Mouse (Mus musculus) thymus, postnatal 36 days (tissue): ENCODE results near the gene Ift22.
A peak's percentile ranks its signal among the peaks of the same experiment; 100 is the strongest.
"Not testable (repeated sequence)": the region's sequence is repeated elsewhere in the genome, so short reads cannot be mapped to it uniquely, and the experiment has no call there.

Experiments
- DNase-seq, 2 experiments: peaks; one replicate each; pipeline ENCODE4 v3.0.0; 2022; ENCODE audit warnings: mixed read lengths in 2 of 2

The Ift22 gene

DNA sequence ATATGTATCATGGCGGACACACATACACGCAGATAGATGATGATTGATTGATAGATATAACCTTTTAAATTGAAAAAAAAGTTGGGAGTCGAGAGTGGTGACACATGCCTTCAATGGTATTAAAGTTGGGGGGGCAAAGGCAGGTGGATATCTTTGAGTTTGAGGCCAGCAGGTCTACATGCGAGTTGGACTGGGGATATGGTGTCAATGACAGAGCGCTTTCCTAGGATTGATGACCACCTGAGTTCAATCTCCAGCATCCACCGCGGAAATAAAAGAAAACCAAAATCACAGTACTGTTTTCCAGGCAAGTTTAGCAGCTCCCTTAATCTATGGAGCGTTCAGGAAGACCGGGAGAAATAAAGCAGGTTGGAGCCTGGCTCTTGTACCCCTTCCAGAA lies 363 bp upstream of the Ift22 start:
- no peak for DNase-seq

DNA sequence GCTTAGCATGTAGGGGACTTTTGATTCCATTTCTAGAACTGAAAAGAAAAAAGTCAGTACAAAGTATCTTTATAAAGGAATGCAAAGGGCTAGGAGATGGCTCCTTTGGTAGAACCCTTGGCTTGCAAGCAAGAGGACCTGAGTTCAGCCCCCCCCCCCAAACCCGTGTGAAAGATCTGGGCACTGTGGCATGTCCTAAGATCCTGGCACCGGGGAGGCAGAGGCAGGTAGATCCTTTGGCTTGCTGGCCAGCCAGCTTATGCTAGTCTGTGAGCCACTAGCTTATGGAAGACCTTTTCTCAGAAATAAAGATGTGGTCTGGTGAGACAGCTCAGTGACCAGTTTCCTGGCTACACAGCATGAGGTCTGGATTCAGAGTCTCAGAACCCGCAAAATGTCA lies 6.2 kb downstream of the Ift22 start:
- no peak for DNase-seq

DNA sequence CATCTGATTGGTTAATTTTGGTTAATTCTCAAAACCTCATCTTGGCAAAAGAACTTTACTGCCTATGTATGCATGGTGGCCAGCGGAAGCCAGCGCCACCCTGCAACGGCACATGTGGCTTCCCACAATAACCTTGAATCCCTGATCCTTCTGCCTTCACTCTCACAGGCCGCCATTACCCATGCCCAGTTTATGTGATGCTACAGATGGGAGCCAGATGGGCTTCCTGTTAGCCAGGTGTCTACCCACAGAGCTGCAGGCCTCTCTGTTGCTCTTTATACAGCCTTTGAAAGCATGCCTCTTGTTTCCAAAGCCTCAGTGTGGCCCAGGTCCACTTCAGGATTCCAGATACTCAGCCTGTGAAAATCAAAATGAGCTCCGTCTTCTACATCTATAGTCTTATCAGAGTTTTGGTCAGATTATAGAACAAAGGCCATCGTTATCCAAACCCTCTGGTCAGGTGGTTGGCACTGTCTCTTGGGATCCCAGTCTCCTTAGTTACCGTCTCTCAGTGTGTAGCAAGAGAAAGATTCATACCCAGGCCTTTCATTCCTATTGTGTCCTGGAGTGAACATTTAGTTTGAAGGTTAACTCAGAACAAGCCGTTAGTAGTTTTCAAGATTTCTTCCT lies 9.8 kb downstream of the Ift22 start:
- no peak for DNase-seq

DNA sequence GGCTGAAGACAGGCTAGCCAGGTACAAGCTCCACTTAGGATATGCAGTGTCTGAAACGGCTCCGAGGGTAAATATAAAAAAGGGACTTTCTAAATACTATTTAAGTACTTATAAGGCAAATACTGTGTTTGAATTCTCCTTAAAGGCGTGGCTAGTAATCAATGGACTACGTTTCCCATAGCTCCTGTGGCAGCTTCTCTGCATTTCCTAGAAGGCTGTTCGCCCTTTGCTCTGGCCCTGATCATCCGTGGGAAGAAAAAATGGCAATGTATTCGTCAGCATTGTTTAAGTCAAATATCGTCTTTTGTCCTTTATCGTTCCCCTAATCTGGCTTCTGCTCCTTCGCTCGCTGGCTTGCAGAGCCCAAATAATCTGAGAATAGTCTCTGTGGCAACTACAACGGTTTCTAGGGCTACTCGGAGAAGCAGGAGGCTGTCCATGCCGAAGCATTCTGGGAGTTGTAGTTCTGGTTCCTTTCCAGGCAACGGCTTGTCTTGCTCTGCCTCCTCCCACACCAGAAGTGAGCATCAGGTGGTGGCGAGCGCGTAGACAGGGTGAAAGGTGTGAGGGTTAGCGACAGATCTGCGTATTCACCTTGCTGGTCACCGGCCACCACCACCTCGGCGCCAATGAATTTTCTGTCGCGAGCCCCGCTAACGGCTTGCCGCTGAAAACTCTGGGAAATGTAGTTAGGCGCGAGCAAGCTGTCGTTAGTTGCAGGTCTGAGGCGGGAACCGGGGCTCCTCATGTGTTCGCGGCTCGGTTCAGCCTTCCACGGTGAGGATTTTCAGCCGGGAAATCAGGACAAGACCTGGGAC lies 10.9 kb downstream of the Ift22 start:
- peak; percentile 67 to 68 for DNase-seq

DNA sequence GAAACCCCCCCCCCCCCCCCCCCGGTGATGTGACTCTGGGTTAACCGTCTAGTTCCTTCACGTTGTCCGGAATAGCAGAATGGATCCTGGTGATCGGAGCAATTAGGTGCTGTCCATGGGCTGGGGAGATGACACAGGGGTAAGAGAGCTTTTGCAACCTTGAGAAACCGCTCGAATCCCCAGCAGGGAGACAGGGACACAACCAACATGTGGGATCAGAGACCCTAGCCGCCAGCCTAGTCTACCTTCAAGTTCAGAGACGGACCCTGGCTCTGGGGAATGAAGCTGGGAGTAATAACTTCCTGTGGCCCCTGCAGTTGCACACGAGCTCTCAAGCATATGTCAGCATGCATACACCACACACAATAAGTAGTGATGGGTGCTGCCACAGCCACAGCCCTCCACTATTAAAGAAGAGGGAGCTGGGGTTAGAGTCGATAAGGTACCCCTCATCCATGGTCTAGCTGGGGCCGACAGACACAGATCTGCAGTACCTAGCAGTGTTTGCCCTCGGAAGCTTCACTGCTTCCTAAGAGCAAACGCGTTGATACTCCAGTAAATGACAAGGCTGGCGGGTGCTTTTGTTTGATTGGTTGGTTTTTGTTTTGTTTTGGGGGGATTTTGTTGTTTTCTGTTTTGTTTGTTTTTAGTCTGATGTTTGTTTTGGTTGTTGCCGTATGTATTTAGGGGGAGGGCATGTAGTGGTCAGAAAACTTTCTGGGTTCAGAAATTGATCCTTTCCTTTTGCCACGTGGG lies 11.8 kb downstream of the Ift22 start:
- DNase-seq = peak; percentile 7 to 20

DNA sequence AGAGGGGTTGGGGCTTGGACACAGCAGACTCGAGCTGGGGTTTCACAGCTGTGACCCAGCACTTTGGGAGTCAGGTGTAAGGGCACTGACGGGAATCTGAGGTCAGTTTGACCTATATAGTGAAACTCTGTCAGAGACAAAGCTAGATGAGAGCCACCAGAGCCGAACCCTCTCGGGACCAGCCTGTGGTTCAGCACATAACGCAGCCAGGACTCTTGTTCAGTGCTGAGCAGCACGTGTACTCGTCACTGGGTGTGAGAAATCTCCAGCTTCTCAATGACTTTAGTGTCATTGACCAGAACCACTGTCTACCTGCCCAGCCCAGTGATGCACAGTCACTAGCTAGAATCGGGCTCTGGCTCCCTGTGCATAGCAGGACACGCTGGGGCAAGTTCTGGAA lies 14.9 kb downstream of the Ift22 start:
- no peak for DNase-seq

DNA sequence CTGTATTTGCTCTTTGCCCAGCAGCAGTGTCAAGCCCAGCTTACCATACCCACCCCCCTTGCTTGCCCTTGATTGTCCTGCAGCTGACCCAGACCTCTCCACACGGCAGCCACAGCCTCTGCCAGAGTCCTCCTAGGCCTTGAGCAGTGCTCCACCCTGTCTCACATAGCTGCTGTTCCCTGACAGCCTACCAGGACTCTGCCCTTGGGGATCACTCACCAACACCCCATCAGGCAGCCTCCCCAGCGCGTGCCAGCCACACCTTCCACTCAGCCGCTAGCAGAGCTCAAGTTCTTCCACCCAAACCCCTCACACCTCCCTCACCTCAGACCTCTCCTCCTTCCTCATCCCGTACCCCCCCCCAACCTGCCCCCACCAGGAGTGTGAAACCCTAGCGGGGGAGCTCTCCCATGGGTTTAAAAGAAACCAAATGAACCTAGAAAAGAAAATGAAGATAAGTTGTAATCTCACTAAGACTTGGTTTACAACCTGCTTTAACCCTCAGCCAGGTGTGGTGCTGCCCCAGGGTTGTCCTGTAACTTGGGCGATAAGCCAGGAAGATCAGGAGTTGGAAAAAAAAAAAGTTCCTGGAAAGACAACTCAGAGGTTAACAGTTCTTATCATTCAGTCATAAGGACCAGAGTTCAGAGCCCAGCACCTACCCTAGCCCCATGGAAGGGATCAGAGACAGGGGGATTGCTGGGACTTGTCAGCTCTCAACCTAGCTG lies 16.0 kb downstream of the Ift22 start:
- DNase-seq = no peak

DNA sequence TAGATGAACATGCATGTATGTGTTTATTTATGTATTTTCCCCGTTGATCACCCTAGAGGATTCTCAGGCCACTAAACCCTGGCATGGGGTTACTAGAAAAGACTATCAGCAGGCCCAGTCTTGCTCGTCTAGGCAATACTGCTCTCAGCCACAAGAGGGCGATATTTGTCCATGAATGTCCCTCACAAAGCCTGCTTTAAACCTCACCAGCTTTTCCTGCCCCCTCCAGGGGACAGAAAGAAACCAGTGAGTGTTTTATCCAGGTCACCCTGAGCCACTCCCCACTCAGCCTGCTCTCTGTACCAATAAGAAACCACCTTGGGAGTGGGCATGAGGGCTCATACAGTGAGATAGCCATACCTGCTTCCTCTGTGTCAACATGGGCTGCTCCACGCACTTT lies 21.1 kb downstream of the Ift22 start:
- DNase-seq = peak; percentile 65 to 74

DNA sequence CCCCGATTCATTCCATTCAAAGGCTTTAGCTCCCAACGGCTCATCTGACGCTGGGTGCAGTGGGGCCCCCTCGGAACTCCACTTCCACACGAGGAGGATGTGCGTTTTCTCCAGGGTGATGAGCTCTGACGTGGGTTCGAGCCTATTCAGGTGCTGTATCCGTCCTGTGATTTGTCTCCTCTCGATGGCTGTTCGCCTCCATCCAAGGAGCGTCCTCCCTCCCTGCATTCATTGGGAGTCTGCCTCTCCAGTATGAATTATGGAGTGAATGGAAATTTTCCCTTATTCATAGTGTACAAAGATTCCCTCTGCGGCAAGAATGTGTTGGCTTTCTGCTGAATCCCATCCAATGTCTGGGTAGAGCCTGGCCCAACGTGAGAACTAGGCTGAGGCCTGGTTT lies 23.9 kb downstream of the Ift22 start:
- no peak for DNase-seq

DNA sequence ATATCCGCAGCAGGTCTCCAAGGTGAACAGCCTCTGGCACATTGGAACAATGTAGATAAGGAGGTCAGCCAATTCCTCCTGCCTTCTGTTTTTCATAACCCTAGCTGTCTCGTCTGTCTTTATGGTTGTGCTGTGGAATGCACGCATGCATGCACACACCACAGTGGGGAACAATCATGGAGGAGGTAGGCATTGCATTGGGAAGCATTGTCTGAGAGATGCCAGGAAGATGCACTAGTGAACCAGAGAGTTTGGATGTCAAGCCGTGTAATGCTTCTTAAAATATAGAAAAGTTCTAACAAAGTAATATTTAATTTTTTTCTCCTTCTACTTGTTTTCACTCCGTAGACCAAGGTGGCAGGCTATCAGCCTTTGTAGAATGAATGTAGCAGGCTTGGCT lies 25.0 kb downstream of the Ift22 start:
- DNase-seq = no peak

DNA sequence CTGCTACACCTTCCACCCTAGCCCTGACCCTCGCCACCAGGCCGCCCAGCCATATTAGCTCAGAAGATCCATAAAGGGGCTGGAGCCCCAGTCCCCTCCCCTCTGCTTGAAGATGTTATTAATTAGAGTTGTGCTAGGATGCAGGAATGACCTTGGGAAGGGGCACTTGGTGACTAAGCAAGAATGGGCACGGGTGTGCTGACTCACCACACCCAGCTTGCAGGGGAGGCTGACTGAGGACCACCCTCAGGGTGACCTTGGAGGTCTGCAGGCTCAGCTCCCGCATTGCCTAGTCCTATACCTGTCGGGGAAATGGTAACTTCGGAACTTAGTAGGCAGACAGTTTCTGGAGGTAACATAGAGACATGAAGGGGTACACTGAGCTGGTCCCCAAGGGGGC lies 26.0 kb downstream of the Ift22 start:
- no peak for DNase-seq

DNA sequence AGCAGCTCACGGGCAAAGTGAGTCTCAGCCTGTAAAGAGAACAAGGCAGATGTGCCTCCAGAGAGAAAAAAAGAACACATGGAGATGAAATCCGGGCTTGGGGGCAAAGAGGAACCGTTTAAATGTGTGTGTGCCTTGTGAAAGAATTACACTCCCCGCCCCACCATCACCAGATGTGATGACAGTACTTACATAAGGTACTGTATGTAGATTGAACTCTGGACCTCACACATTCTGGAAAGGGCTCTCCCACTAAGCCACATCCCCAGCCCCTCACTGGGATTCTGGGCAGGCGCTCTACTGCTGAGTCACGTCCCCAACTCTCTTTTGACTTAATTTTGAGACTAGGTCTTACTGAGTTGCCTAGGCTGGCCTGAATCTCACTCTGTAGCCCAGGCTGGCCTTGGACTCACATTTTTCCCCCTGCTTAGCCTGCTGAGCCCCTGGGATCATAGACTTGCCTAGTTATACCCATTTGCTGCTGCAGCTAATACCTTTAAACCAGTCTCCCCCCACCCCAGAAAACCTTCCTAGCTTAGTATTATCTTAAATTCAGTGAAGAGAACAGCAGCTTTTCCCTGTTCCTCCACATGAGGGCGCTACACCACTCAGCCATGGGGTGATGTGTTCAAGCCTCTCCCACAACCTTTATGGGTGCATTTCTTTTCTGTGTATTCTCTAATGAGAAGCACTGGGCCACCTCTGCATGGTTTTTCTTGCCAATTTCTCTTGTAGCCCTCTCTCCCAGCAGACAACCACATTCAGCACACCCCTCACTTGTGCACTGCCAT lies 28.1 kb downstream of the Ift22 start:
- no peak for DNase-seq

DNA sequence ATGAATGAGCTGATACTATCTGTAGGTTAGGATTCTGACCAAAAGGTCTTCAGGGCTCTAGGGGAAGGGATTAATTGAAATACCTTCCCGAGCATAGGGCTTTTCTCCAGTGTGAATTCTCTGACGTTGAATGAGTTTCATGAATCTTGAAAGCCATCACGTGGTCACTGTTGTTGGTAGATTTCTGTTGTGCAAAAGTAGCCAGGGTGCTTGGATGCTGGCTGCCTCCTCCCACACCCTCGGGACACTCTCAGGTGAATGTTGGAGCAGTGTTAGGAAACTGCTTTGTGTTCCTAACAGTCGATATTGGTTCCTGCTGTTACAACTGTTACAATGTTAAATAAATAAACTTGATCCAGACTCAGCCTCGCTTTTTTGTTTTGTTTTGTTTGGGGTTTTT lies 28.8 kb downstream of the Ift22 start:
- no peak for DNase-seq

DNA sequence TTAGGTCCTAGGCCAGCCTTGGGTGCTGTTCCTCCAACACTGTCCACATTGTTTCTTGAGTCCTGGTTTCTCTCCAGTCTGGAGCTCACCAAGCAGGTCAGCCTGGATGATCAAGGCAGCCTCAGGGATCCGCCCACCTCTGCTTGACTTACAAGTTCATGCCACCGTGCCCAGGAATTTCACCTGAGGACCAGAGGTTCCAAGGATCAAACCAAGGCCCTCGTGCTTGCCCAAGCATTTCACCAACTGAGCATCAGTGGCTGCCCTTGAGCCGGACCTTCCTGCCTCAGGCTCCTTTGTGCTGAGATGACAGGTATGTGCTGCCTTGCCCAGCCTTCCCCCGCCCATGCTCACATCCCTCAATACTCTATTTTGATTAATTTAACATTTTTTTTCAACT lies 29.7 kb downstream of the Ift22 start:
- DNase-seq = no peak

DNA sequence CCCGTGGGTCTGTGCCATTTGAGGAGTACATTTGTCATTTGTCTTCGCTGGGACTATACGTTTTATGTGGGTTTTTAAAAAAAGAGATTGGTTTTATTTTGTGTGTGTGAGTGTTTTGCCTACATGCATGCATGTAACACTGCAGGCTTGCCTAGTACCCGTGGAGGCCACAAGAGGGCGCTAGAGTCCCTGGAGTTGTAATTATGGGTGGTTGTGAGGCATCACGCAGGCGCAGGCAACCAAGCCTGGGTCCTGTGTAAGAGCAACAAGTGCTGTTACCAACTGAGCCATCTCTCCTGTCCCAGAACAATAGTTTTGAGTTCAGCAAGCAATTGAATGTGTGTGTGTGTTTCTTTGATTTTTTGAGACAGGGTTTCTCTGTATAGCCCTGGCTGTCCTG lies 31.3 kb downstream of the Ift22 start:
- DNase-seq = peak; percentile 28 to 32

DNA sequence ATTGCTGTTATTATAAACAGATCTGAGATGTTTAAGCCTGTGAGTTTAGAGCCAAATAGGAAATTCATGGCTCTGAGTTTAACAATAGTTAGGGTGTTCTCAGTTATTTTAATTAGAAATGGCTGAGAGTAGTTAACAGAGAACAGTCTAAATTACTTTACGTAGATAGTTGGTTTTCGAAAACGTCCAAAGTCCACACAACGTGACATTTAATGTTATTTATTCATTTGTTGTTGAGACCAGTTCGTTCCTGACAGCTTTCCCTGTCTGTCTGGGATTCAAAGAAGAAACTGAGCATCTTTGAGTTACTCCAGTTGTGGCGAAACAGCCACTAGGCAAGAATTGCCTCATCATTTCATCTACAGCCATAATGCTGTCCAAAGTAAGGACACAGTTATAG lies 32.1 kb downstream of the Ift22 start:
- DNase-seq = not testable (repeated sequence)

DNA sequence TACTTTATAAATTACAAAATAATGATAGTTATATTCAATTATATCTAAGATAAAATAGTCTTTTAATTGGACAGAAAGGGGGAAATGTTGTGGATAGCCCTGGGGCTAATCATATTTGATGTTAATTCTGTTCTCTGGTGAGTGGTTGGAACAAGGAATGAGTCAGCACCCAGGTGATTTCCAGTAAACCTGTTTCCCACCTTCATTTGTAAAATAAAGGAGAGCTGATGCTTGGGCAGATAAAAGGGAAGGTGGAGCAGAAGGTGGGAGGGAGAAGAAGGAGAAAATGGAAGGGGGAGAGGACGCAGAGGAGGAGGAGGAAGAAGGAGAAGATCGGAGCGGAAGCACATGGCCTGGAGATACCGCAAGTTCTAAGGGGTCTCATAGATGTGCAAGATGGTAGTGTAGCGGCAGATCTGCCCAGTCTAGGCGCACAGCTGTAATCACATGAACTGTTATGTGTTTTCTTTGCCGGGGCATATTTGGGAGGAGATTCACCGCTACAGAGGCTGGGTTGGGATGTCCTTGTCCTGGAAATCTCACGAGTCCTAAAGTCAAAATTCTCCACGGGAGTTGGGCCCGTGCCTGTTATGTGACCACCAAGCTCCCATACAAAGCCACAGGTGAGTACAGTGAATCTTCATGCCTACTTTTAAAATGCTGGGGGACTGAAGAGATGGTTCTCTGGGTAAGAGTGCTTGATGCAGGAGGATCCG lies 33.1 kb downstream of the Ift22 start:
- DNase-seq = no peak

DNA sequence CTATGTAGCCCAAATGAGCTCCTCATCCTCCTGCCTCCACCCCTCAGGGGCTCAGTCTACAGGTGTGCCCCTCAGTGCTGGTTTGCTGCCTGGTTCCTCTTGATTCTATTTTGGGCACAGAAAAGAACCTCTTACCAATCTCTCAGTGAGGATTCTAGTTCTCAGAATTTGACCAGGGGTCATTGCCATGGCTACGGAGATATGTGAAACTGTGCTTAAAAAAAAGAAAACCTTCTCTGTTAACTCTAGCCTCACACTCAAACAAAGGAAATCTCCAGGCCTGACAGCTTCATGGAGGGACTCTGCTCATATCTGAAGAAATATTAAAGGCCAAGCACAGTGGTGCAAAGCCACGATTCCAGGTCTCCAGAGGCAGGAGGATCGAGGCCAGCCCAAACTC lies 34.8 kb downstream of the Ift22 start:
- DNase-seq = no peak

DNA sequence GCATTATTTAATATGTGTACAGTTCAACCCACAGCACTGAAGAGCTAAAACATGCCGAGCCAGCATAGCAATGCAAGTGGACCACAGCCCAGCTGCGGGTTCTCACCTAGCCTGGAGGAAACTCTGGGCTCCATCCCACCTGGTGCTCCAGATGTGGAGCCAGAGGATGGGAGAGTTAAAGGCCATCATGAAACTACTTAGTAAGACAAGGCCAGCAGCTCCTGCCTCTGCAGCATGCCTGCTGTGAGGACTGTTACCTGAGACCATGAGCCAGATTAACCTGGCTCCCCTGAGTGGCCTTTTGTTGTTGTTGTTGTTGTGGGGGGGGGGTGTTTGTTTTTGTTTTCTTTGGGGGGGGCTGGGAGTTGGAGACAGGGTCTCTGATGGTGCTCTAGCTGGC lies 35.4 kb downstream of the Ift22 start:
- DNase-seq = no peak

DNA sequence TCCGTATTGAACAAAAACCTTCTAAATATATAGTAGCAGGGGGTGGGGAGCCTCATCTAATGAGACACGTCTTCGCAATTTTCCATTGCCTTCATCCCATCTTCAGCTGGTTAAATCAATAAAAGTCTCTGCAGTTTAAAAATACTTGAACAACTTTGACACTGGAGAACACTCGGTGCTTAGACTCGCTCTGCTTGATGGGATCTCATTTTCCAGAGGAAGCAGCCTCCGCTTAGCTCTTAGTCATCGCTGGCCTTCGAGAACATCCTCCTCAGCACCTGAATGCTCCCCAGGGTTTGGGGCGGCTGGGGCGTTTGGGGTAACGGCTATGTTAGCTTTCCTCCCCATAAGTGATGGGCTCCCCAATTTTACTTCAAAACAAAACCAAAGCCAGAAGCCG lies 37.1 kb downstream of the Ift22 start:
- DNase-seq = no peak

DNA sequence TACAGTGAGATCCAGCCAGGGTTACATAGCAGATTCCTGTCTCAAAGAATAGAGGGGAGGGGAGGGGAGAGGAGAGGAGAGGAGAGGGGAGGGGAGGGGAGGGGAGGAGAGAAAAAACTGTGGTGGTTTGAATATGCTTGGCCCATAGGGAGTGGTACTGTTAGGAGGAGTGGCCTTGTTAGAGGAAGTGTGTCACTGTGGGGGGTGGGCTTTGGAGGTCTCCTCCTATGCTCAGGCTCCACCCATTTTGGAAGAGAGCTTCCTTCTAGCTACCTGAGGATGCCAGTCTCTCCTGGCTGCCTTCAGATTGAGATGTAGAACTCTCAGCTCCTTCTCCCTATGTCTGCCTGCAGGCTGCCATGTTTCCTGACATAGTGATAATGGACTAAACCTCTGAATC lies 39.9 kb downstream of the Ift22 start:
- DNase-seq = no peak
